Mouse (Mus musculus) MEL (cell line): ENCODE measurements around the gene Hs6st1. TPM values are rescaled to one million over a fixed set of nuclear protein-coding genes. Genes with fewer than 3 reads are reported as not detected.
A peak's percentile ranks its signal among the peaks of the same experiment; 100 is the strongest.

ENCODE experiments used
- DNase-seq: peaks from one replicate; pipeline ENCODE4 v3.0.0; 2011; ENCODE audit warnings: low read depth, low spot score
- H3K27ac ChIP-seq: 2 replicates; pipeline ENCODE4 v1.5.1; 2012; ENCODE audit warnings: low read depth, mild to moderate bottlenecking, control low read depth, low read length, moderate library complexity; ENCODE audit not compliant: control insufficient read depth
- H3K27me3 ChIP-seq, 2 experiments: fragments of 150-350 bp in 1 of 2; sonication (generic) in 1 of 2; 2 replicates each; pipeline ENCODE4 v1.6.1; 2012; ENCODE audit warnings: low read length in 2 of 2, mild to moderate bottlenecking in 2 of 2, improper control_type of control experiment in 1 of 2, moderate library complexity in 1 of 2; ENCODE audit not compliant: insufficient read depth in 2 of 2, control insufficient read depth in 1 of 2
- H3K36me3 ChIP-seq, 2 experiments: 2 replicates each; pipeline ENCODE4 v1.6.1; 2012 to 2014; ENCODE audit warnings: low read length in 2 of 2, improper control_type of control experiment in 1 of 2, inconsistent platforms in 1 of 2, mild to moderate bottlenecking in 1 of 2; ENCODE audit not compliant: insufficient read depth in 2 of 2, control insufficient read depth in 1 of 2
- H3K4me1 ChIP-seq, 2 experiments: fragments of 150-350 bp in 1 of 2; sonication (generic) in 1 of 2; 2 replicates each; pipeline ENCODE4 v1.6.1; 2012; ENCODE audit warnings: low read length in 2 of 2, improper control_type of control experiment in 1 of 2, mild to moderate bottlenecking in 1 of 2; ENCODE audit not compliant: insufficient read depth in 2 of 2, control insufficient read depth in 1 of 2
- H3K4me3 ChIP-seq, 2 experiments: fragments of 150-350 bp in 1 of 2; sonication (generic) in 1 of 2; 2 replicates each; pipeline ENCODE4 v1.5.1; 2012; ENCODE audit warnings: low read depth in 2 of 2, low read length in 2 of 2, mild to moderate bottlenecking in 2 of 2, moderate library complexity in 2 of 2, control low read depth in 1 of 2, improper control_type of control experiment in 1 of 2; ENCODE audit not compliant: control insufficient read depth in 1 of 2, insufficient read depth in 1 of 2
- H3K79me2 ChIP-seq: 2 replicates; pipeline ENCODE4 v1.6.1; 2012; ENCODE audit warnings: mild to moderate bottlenecking, low read length, moderate library complexity; ENCODE audit not compliant: control insufficient read depth, poor library complexity, insufficient read depth
- H3K9ac ChIP-seq: 2 replicates; pipeline ENCODE4 v1.6.1; 2012; ENCODE audit warnings: low read depth, mild to moderate bottlenecking, control low read depth, low read length, moderate library complexity; ENCODE audit not compliant: control insufficient read depth, poor library complexity, severe bottlenecking
- H3K9me3 ChIP-seq: fragments of 150-350 bp; sonication (generic); replicated peaks from 2 replicates; pipeline ENCODE4 v1.6.1; 2012; ENCODE audit warnings: mild to moderate bottlenecking, low read length, improper control_type of control experiment, moderate library complexity; ENCODE audit not compliant: insufficient read depth
- CHD1 ChIP-seq: IDR thresholded peaks from 2 replicates; pipeline ENCODE4 v1.6.1; 2012; ENCODE audit warnings: low read depth, mild to moderate bottlenecking, inconsistent platforms, low read length, improper control_type of control experiment
- CHD2 ChIP-seq: IDR thresholded peaks from 2 replicates; pipeline ENCODE4 v1.6.1; 2011; ENCODE audit warnings: low read length, improper control_type of control experiment
- E2F4 ChIP-seq: IDR thresholded peaks from 2 replicates; pipeline ENCODE4 v1.6.1; 2011; ENCODE audit warnings: low read depth, low read length, improper control_type of control experiment, borderline replicate concordance
- GABPA ChIP-seq: IDR thresholded peaks from 2 replicates; pipeline ENCODE4 v1.6.1; 2012; ENCODE audit warnings: low read depth, mild to moderate bottlenecking, inconsistent platforms, low read length, improper control_type of control experiment, moderate library complexity
- MAFK ChIP-seq: IDR thresholded peaks from 2 replicates; pipeline ENCODE4 v1.6.1; 2011; ENCODE audit warnings: low read depth, mild to moderate bottlenecking, low read length, improper control_type of control experiment, borderline replicate concordance
- NRF1 ChIP-seq: IDR thresholded peaks from 2 replicates; pipeline ENCODE4 v1.6.1; 2014; ENCODE audit warnings: low read depth, mild to moderate bottlenecking, inconsistent platforms, low read length, improper control_type of control experiment, moderate library complexity; ENCODE audit not compliant: poor library complexity, insufficient read depth, severe bottlenecking
- POLR2A ChIP-seq, 2 experiments: IDR thresholded peaks; 2 replicates each; pipeline ENCODE4 v1.6.1; 2011 to 2012; ENCODE audit warnings: low read length in 2 of 2, mild to moderate bottlenecking in 2 of 2, control low read depth in 1 of 2, improper control_type of control experiment in 1 of 2, low read depth in 1 of 2, moderate library complexity in 1 of 2; ENCODE audit not compliant: control insufficient read depth in 1 of 2, insufficient read depth in 1 of 2, poor library complexity in 1 of 2
- POLR2AphosphoS2 ChIP-seq: IDR thresholded peaks from 2 replicates; pipeline ENCODE4 v1.6.1; 2011; ENCODE audit warnings: low read length, improper control_type of control experiment
- POLR2AphosphoS5 ChIP-seq: IDR thresholded peaks from 2 replicates; pipeline ENCODE4 v1.6.1; 2012; ENCODE audit warnings: low read depth, borderline replicate concordance, mild to moderate bottlenecking, inconsistent platforms, low read length, moderate library complexity, mixed read lengths
- RAD21 ChIP-seq: IDR thresholded peaks from 2 replicates; pipeline ENCODE4 v1.6.1; 2011; ENCODE audit warnings: mild to moderate bottlenecking, low read depth, low read length, improper control_type of control experiment
- TCF12 ChIP-seq: IDR thresholded peaks from 2 replicates; pipeline ENCODE4 v1.6.1; 2014; ENCODE audit warnings: low read depth, mild to moderate bottlenecking, inconsistent platforms, low read length, improper control_type of control experiment, moderate library complexity
- UBTF ChIP-seq: IDR thresholded peaks from 2 replicates; pipeline ENCODE4 v1.6.1; 2012; ENCODE audit warnings: low read depth, mild to moderate bottlenecking, inconsistent platforms, low read length, improper control_type of control experiment, moderate library complexity, borderline replicate concordance; ENCODE audit not compliant: insufficient read depth
- USF1 ChIP-seq: IDR thresholded peaks from 2 replicates; pipeline ENCODE4 v1.6.1; 2014; ENCODE audit warnings: low read depth, mild to moderate bottlenecking, inconsistent platforms, low read length, improper control_type of control experiment, moderate library complexity
- ZMIZ1 ChIP-seq: IDR thresholded peaks from 2 replicates; pipeline ENCODE4 v1.6.1; 2012; ENCODE audit warnings: low read depth, mild to moderate bottlenecking, inconsistent platforms, low read length, improper control_type of control experiment, moderate library complexity
- polyA plus RNA-seq, 2 experiments: library from polyadenylated mRNA; stranded (reverse) in 1 of 2; unstranded in 1 of 2; fragments of >175 nt in 1 of 2; fragments of >200 nt in 1 of 2; gene quantifications; 2 replicates each; pipeline versions ENCODE4 v1.2.1 to v1.2.4; 2012; ENCODE audit warnings: low replicate concordance in 2 of 2, low read depth in 1 of 2; ENCODE audit not compliant: insufficient read length in 2 of 2, insufficient read depth in 1 of 2, missing spikeins in 1 of 2
- total RNA-seq: library from RNA; depleted of rRNA; stranded (reverse); fragments of 300-350 nt; gene quantifications from 2 replicates; pipeline ENCODE4 v1.2.3, GENCODE M21; 2012

Hs6st1 gene
- total and polyA plus RNA-seq, 3 experiments, result 33.0 to 52.0 (median 45.7) TPM

GRCm38 (mm10) chr1:36089481-36089880 is 21.3 kb downstream of the Hs6st1 start:
- peaks cover 20 to 23% of the 10 kb centered on the region in 2 experiments for H3K36me3 ChIP-seq
- H3K9me3 ChIP-seq, result no peaks in the 10 kb centered on the region
- H3K4me1 ChIP-seq, result peaks cover 20 to 35% of the 10 kb centered on the region in 2 experiments
- no peak overlapping the region for H3K9ac ChIP-seq
- H3K79me2 ChIP-seq, result peaks cover 40% of the 10 kb centered on the region
- peak; percentile 52; the same call in 1 of the 2 replicates for TF ChIP-seq USF1
- TF ChIP-seq TCF12, result no peak
- TF ChIP-seq E2F4, result no peak
- TF ChIP-seq CHD2, result no peak
- no peak for TF ChIP-seq POLR2A (IDR thresholded peaks at IDR 0.05; ENCODE audit: control insufficient read depth in 1 of 2, insufficient read depth in 1 of 2, low read depth in 1 of 2, low read length in 2 of 2, poor library complexity in 1 of 2)
- TF ChIP-seq ZMIZ1, result no peak
- DNase-seq, result peak; percentile 35
- no peak overlapping the region for H3K4me3 ChIP-seq
- H3K27ac ChIP-seq, result no peak overlapping the region
- no peaks in the 10 kb centered on the region for H3K27me3 ChIP-seq

GRCm38 (mm10) chr1:36090011-36090721 is 22.0 kb downstream of the Hs6st1 start:
- peak; percentile 60 for DNase-seq
- Histone ChIP-seq H3K9me3 (no peaks in the 10 kb centered on the region), H3K9ac (no peak overlapping the region), H3K27ac (peak overlapping the region; percentile 5), H3K4me3 (no peak overlapping the region), H3K79me2 (peaks cover 39% of the 10 kb centered on the region), H3K36me3 (peaks cover 20 to 23% of the 10 kb centered on the region in 2 experiments), H3K27me3 (no peaks in the 10 kb centered on the region), H3K4me1 (peaks cover 20 to 35% of the 10 kb centered on the region in 2 experiments)
- TF ChIP-seq MAFK (no peak), UBTF (no peak), POLR2A (IDR thresholded peaks at IDR 0.05; ENCODE audit: control insufficient read depth in 1 of 2, insufficient read depth in 1 of 2, low read depth in 1 of 2, low read length in 2 of 2, poor library complexity in 1 of 2) (no peak), GABPA (no peak), POLR2AphosphoS2 (no peak), POLR2AphosphoS5 (no peak), TCF12 (no peak), NRF1 (no peak), CHD1 (no peak), RAD21 (no peak)
